Mouse (Mus musculus) small intestine, adult 2 months (tissue): ENCODE results near the gene Traf2.

ENCODE experiments used
- CTCF ChIP-seq: fragments of 200-500 bp; IDR thresholded peaks from 2 replicates; pipeline ENCODE4 v1.5.1; 2012; ENCODE audit warnings: low read depth, mild to moderate bottlenecking, control low read depth, inconsistent platforms, low read length, moderate library complexity, mixed read lengths; ENCODE audit not compliant: insufficient replicate concordance, insufficient read length; ENCODE audit errors: extremely low read depth
- POLR2A ChIP-seq: fragments of 200-500 bp; IDR thresholded peaks from 2 replicates; pipeline ENCODE4 v1.6.1; 2012; ENCODE audit warnings: low read depth, mild to moderate bottlenecking, control low read depth, inconsistent platforms, low read length, moderate library complexity

DNA sequence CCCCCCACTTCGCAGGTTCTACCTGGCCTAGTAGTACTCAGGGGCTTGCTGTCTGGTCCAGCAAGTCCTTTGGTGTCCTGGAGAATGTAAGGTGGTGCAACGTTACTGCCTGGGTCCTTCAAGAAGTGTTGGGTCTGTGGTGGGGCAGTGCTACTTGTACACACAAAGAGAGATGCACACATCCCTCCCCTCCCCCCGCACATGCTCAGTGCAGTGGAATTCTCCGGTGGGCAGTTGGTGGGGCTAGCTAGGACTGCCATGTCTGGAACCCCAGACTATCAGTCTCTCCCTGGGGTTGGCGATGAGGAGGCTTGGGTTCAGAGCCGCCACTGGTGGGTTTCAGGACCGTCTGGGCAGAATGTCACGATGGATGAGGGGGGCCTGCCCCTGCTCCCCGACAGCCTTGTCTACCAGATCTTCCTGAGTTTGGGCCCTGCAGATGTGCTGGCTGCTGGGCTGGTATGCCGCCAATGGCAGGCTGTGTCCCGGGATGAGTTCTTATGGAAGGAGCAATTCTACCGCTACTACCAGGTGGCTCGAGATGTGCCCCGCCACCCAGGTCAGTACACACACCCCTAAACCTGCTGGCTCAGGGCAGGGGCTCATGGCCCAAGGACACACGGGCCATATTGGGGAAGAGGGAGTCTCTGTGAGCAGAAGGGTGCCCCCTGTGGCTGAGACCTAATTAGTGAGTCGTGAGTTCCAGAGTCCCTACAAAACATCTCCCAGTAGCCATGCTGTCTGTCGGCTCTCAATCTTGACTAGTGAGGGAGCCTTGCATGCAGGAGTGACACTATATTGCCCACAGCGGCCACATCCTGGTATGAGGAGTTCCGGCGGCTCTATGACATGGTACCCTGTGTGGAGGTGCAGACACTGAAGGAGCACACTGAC lies 44.9 kb downstream of the Traf2 start, which contains the start of gene C8g:
- no peak for TF ChIP-seq CTCF
- TF ChIP-seq POLR2A = no peak
